Mouse (Mus musculus): ENCODE results near the gene Npl. TPM values are rescaled to one million over a fixed set of nuclear protein-coding genes. Genes with fewer than 3 reads are reported as not detected.

Npl gene
- total RNA-seq (2021), result 1 to 10 TPM; 2.2 to 2.4 TPM
- long read RNA-seq, experiment 1, partial matches to known transcripts, result 0 of 4 reads
- long read RNA-seq, experiment 1, other reads (novel, unspliced or antisense), result 1 of 4 reads
- long read RNA-seq, experiment 2, partial matches to known transcripts, result 1 of 2 reads
- long read RNA-seq, experiment 2, other reads (novel, unspliced or antisense), result 0 of 2 reads

DNA sequence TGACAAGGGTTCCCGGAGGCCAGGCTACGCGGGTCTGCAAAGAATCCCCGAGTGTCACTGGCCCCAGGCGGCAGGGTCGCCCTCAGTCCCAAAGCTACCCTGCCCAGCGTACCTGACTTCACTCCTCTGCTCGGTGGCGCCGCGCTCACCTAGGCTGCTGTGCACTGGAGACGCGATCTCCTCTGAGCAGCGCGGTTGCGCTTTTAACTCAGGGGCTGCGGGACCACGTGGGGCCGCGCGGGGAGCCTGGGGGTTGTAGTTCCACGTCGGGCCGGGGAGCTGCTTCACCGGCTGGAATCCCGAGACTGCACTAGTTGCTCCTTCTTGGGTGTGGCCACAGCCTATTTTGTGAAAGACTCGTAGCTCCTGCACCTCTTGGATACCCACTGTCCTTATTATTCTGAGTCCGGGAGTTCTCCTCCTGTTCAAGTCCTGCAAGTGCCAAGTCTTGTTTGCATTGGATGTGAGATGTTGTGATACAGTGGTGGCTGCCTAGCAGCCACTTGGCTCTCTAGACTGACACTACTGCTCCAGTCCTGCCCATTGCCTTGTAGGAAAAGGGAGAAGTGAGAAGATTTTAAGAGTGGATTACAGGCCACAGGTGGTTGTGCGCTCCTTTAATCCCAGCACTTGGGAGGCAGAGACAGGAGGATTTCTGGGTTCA lies at the start of gene Npl:
TSS of gene Npl (minus strand) at position 510 of the 664 bp plus-strand sequence.
- peak; percentile 67 for DNase-seq (ENCODE audit: low spot score)

DNA sequence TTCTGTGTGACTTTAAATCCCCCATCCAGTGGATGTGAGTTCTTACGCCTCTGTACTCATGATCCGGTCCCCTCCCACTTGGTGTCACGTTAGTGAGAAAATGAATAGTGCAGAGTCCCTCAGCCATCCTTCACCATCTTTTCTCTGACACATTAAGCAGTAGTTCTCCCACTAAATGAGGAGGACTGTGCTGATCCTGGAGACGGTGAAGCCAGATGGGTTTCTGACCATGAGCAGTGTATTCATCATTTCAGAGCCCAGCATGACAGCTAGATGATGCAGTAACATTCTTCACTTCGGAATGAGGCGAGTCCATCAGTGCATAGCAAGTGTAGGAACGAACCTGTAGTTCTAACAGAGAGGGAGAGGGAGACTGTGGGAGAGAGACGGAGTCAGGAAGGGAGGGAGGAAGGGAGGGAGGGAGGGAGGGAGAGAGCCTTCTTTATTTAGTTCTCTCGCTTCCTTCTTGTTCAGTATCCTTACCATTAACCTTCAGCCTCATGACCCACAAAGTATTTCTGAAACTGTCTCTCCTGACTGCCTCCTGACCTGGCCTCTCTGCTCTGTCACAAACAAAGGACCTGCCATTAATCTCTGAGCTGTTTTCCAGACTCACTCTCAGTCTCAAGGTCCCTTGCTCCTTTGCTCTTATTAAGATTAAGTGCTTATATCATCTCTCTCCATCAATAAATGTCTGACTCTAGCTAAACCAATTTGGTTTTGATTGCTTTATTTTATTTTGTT lies 49.6 kb upstream of the Npl start:
- DNase-seq (ENCODE audit: low spot score), result no peak

DNA sequence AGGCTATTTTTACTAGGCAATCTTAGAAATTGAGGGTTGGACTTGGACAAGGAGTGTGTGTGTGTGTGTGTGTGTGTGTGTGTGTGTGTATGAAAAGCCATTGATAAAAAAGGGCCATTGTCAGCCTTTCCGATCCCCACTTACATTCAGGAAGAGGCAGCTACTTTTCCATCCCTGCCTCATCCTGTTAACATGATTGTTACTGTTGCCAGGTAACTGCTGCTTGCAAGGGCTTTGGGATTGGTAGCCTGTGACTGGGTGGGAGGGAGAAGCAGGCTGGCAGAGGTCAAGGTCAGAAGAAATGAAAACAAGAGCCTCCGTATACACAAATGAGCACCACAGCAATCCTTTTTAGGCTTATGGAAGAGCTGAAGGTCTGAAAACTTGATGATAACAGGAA lies 48.9 kb upstream of the Npl start:
- no peak for DNase-seq (ENCODE audit: low spot score)

DNA sequence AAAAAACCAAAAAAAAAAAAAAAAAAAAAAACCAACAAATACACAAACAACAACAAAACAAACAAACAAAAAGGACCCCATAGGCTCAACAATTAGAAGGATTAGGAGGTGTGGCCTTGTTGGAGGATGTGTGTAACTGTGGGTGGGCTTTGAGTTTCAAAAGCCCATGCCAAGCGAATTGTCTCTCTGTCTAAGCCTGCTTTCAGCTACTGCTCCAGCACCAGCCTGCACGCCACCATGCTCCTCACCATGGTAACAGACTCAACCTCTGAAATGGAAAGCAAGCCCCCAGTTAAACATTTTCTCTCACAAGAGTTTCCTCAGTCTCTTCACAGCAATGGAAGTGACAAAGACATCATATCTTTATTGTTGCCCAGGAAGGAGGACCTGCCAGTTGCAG lies 43.8 kb upstream of the Npl start:
- no peak for DNase-seq (ENCODE audit: low spot score)

DNA sequence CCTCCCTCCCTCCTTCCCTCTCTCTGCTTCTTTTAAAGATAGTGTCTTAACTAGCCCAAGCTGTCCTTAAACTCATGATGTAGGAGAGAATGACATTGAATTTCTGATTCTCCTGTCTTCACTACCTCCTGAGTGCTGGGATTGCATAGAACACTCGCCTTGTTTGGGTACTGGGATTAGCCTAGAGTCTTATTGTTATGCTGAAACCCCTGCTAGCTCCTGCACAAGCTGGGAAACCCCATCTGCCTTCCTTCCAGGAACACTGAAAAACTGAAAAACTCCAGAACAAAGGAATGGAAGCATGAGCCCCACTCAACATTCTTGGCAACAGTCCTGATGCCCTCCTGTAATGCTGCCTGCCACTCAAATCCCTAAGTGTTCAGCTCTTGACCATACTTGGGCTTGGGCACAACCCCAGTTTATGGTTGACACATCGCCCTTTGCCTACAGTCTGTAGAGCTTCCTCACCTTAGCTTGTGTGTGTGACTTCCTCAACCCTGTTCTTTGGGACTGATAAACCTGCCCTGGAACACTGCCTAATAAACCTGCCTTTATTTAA lies 40.4 kb upstream of the Npl start:
- no peak for DNase-seq (ENCODE audit: low spot score)

DNA sequence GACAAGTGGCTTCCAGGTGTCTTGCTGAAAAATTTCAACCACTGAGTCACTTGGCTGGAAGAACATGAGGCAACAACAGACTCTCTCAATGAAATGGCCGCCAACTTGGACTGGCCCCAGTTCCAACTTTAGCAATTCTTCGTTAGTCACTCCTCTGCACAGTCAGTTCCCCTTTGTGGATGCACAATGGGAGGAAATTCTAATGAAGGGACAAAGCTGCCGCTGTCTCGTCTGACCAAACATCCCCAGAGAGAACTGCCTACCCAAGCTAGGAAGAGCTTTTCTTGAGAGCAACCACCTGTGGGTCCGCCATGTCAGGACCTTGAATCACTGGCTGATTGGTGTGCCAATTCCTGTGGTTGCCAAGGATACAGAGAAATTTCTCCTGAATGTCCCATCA lies 38.1 kb upstream of the Npl start:
- no peak for DNase-seq (ENCODE audit: low spot score)

DNA sequence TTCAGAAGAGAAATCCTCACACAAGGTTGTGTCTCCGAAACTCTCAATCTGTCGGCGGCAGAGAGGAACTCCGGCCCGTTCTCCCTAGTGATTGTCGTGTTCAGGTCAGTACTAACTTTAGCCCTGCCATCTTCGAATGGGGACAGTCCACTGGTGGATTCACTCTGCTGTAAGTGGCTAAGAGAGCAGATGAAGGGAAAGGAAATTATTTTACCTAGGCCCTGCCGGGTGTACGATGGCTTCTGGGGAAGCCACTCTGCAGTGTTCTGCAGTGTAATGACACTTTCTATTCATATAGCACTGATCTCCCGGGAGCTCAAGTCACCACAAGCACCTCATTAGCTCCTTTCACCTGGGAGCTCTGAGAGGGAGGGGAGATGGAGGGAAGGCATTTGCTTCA lies 37.0 kb upstream of the Npl start:
- DNase-seq (ENCODE audit: low spot score), result no peak

DNA sequence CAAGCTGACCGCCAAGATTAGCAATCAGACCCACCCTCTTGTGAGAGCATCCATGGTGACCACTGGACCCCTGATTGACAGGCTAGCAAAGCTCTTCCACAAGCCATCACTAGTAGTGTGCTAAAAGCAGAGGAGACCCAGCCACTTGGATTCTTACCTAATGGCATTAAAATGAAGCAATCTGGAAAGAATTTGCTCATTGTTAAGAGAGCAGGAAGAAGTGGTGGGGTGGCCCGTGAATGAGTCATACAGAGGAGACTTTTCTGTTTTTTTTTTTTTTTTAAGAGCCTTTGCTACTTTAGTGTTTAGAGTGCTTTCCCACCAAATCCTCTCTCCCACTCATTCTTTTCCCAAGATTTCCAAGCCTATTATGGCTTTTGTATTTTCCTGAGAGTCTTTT lies 35.9 kb upstream of the Npl start:
- DNase-seq (ENCODE audit: low spot score), result no peak

DNA sequence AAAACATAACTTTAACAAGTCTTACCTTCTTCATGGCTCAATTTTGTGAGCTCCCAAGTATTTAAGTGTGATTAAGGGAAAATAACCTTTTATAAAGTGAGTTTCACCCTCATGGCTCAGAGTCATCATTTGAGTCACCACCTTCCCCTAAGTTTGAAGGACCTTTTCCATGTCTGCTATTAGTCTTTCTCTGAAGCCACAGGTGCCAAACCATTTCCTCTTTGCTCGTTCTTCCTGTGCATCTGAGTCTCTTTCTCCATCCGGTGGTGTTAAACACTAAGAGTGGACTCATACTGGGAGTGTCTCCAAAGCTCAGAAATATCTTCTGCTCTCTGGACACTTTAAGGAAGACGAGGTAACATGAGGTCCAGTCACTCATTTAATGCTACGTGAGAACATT lies 33.3 kb upstream of the Npl start:
- DNase-seq (ENCODE audit: low spot score), result no peak

DNA sequence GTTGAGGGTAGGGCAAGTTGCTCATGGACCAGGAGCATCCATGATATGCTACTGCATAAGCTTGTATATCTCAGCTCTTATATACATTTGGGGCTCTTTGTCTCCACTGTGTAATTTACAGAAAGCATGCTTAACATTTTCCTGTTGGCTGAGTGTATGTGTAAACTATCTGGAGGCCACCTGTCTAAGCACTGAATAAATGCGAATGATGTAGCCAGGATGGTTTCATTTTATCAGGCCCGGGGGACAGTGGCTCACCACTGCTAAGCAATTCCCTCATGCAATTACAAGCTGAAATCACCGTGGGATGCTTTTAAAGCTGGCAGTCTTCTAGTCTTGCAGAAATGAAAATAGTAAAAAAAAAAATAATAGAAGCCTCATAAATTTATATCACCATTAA lies 24.9 kb upstream of the Npl start:
- no peak for DNase-seq (ENCODE audit: low spot score)

DNA sequence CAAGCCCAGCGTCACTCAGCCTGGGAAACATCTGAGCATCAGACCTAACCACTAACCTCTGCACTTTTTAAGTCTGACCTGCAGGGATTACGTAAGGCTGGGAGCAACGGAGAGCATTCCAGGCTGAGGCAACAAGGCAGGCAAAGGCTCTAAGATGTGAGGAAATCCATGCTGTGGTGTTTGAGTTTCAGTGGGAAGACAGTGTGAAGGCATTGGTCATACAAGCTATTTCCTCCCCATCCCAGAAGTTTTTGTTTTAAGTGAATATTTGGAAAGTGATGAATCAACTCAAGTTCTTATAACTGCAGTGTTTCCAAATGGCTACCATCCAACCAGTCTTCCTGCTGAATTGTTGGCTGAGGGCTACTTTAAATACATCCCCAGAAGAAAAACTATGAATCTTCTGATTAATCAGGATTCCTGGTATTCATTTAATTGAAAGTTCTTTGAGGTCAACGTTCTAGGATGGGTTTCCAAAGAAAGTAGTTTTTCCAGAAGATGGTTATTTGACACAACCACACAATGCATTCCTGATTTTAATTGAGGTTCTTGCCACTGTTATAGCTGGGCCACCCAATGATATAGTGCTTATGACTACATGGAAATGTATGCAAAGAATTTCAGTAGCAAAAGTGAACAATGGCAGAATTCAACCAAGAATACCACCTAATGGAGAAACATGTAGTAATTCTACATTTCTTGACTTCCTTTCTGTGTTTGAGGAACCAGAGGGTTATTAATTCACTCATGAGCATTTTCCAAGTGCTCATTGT lies 22.6 kb upstream of the Npl start:
- no peak for DNase-seq (ENCODE audit: low spot score)

DNA sequence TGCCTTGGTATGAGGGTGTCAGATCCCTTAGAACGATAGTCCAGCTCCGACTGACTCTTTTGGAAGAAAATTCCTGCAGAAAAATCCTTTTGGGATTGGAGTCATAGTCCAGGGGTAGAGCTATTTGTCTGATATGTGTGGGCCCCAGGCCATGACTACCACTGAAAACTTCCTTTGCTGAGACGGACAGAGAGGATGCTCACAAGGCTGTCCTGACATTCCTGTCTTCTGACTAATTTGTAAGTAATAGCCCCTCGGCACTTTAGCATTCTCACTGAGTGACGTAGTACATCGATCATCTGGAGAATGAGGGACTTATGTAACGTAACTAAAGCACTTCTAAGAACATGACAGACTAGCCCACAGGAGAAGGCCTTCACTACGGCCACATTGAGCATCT lies 15.9 kb upstream of the Npl start:
- DNase-seq (ENCODE audit: low spot score), result no peak

DNA sequence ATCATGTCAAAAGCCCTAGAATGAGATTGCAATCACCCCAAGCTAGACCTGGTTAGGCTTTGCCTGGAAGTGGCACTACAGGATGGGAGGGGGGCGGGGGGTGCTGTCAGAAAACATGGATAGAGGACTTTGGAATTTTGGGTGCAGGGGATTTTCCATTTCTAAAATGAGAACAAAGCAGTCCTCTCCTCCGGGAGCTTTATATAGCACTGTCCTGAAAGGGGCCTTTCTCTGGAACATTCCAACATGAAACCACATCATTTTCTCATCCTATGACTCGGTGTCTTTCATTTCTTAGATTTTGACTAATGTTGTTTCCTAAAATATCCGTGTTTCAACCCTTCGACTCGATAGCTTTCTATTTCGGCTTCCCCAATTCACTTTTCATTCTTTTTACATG lies 14.9 kb upstream of the Npl start:
- no peak for DNase-seq (ENCODE audit: low spot score)

DNA sequence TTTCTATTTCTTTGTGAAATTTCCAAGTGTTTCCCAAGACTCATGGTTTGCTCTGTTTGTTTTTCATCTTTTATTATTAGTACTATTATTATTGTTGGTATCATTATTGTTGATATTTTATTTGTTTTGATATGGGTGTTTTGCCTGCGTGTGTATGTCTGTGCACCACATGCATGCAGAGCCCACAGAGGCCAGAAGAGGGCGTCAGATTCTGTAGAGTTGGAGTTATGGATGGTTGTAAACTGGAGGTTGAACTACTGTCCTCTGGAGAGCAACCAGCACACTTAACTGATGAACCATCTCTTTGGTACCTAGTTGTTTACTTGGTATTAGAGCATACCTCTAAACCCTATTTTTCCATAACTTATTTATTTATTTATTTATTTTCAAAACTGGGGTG lies 13.8 kb upstream of the Npl start:
- DNase-seq (ENCODE audit: low spot score), result no peak

DNA sequence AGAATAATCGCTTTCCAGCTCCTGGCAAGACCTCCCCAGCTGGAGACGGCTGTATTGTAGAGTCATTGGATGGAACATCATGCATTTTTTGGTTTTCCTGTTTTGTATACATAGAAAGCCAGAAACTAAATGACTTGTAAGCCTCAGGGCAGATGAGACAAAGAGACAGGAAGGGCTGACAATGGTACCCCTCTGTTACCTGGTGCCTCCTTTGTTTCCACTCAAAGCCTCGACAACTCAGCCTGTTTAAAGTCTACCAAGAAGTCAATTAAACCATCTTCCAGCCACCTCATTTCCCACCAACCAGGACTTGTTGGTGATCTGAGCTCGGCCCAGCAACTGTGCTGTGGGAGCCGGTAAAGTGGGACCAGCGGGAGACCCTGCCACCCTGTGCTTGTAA lies 11.0 kb upstream of the Npl start:
- no peak for DNase-seq (ENCODE audit: low spot score)

DNA sequence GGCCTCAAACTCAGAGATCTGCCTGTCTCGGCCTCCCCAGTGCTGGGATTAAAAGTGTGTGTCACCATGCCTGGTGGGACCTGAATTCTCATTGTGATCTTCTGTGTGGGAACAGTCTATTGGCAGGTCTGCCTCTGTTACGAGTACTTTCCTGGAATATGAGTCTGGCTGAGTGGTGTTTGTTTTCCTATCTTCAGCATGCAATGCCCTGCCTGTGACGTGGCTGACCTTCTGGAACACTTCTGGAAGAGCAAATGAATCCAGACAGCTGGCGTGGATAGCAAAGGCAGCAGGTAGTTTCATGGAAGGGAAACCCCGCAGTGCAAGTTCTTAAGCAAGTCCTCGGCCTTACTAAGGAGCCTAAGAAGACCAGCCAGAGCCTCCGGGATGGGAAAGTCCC lies 9.9 kb upstream of the Npl start:
- no peak for DNase-seq (ENCODE audit: low spot score)

DNA sequence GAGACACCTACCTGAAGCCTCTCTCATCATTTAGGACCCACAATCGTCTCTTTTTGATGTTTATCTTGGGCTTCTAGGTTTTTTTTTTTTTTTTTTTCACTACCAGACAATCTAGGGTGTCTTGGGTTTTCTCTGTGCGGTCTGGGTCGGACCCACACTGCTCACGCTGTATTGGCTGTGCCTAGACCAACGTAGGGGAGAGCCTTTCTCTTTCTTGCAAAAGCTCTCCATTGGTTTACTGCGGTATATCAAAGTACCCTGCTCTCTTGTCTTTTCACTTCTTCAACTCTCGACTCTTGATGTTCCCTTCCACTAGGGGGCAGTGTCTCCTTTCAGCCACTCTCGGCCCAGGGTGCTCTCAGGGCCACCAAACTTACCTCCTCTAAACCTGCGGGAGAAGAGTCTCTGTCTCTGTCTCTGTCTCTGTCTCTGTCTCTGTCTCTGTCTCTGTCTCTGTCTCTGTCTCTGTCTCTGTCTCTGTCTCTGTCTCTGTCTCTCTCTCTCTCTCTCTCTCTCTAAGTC lies 9.3 kb upstream of the Npl start:
- DNase-seq (ENCODE audit: low spot score), result peak; percentile 65

DNA sequence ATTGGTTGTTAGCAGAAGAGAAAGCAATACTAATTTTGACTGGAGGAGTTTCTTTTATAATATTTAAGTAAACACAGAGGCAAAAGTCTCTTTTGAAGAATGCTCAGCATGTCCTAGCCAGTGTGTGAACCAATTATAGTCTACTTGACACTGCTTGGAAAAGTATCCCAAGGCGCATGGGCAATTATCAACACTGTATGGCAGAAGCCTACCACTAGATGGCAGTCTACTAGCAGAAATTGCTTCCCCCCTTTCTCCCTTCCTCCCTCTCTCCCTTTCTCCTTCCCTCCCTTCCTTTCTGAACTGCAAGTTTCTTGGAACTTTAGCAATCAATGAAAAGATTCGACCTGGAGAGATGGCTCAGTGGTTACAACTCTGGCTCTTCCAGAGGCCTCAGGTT lies 7.1 kb upstream of the Npl start:
- DNase-seq (ENCODE audit: low spot score), result peak; percentile 60

DNA sequence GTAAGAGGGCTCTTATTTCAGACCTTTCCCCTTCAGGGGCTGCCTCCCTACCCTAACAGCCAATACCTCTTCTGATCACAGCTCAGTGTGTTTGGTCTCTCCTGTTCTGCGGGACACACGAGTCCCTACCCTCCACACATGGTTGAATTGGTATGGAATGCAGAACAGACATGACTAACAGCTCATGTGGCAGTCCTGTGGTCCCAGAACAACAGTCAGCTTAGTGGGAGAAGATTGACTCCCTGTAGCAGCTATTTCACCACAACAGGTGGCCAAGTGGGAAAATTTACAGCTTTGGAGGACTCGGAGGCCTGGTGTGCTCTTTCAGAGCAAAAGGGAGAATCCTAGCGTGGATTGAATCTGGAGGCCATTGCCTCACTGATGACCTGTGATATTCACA lies 6.4 kb upstream of the Npl start:
- DNase-seq (ENCODE audit: low spot score), result no peak

DNA sequence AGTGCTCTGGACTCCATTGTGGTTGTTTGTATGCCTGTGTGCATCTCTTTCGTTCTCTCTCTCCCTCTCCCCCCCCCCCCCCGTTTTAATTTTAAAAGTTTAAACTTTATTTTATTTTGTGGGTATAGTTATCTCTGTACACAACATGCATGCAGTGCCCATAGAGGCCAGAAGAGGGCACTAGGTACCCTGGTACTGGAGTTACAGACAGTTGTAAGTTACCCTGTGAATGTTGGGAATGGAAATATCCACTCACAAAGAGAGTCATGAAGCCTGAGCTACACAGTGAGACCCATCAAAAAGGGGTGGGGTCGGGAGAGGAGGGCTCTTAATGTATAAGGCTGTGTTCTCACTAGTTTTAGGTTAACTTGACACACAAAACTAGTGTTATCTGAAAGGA lies 969 bp upstream of the Npl start:
- DNase-seq (ENCODE audit: low spot score), result peak; percentile 25

DNA sequence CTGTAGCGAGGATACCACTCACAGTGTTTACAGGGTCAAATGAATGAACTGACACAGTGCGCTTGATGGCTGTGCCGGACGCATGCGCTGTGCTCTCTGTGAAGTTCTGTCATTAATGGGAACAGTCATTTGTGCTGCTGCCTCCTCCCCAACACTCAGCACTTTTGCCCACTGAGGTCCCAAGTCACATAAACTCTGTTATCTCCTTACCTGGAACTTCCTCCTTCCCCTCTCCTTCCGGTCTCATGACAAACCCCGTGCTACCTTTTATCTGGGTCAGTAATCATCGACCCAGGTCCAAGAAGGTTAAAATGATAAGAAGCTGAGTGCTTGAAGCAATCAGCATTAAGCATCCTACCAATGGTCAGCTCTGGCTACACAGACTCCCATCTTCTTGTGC lies 2.3 kb downstream of the Npl start:
- no peak for DNase-seq (ENCODE audit: low spot score)

DNA sequence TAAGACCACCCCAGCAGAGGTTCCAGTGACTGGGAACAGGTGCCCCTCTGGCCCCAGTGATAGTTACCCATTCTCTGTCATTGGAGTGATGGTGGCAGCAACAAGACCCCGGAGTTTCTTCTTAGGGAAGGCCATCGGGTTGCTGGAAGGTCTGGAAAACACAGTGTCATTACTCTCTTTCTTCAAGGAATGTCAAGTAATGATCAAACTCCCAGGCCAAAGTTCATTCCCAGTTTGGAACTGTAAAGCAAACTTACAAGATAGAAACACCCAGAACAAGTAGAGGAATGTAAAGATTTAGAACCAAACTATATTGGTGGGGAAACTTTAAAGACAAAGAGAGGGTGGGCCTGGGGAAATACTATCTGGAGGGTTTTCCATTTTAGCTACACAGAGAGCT lies 4.6 kb downstream of the Npl start:
- no peak for DNase-seq (ENCODE audit: low spot score)

Measured in gastrocnemius, adult 18-20 months (tissue).